Mouse (Mus musculus): ENCODE results near the gene Ccdc190. TPM values are rescaled to one million over a fixed set of nuclear protein-coding genes. Genes with fewer than 3 reads are reported as not detected.

The Ccdc190 gene
- total and polyA plus RNA-seq, 3 experiments, result not detected

GRCm38 (mm10) chr1:169909163-169909562 lies 19.3 kb upstream of the Ccdc190 start:
- Histone ChIP-seq H3K27me3 (ENCODE audit: control insufficient read depth in 1 of 2, insufficient read depth in 2 of 2, low read length in 2 of 2) (no peaks in the 10 kb centered on the region), H3K36me3 (ENCODE audit: control insufficient read depth in 1 of 2, insufficient read depth in 2 of 2, low read length in 2 of 2) (no peaks in the 10 kb centered on the region), H3K27ac (ENCODE audit: control insufficient read depth, low read depth, low read length) (no peak overlapping the region), H3K79me2 (ENCODE audit: control insufficient read depth, insufficient read depth, low read length, poor library complexity) (no peaks in the 10 kb centered on the region), H3K9ac (ENCODE audit: control insufficient read depth, low read depth, low read length, poor library complexity, severe bottlenecking) (no peak overlapping the region), H3K9me3 (replicated peaks; ENCODE audit: insufficient read depth, low read length) (no peaks in the 10 kb centered on the region), H3K4me3 (ENCODE audit: control insufficient read depth in 1 of 2, insufficient read depth in 1 of 2, low read depth in 2 of 2, low read length in 2 of 2) (no peak overlapping the region), H3K4me1 (ENCODE audit: control insufficient read depth in 1 of 2, insufficient read depth in 2 of 2, low read length in 2 of 2) (no peaks in the 10 kb centered on the region)
- TF ChIP-seq ZMIZ1 (IDR thresholded peaks at IDR 0.05; ENCODE audit: low read depth, low read length) (no peak), UBTF (IDR thresholded peaks at IDR 0.05; ENCODE audit: borderline replicate concordance, insufficient read depth, low read depth, low read length) (no peak), MEF2A (IDR thresholded peaks at IDR 0.05; ENCODE audit: extremely low read depth, insufficient replicate concordance, low read depth, low read length, poor library complexity, severe bottlenecking) (no peak), MYC (IDR thresholded peaks at IDR 0.05; ENCODE audit: low read depth, low read length) (no peak), RAD21 (IDR thresholded peaks at IDR 0.05; ENCODE audit: low read depth, low read length) (no peak), MAZ (IDR thresholded peaks at IDR 0.05; ENCODE audit: low read depth, low read length) (no peak), MXI1 (IDR thresholded peaks at IDR 0.05; ENCODE audit: low read depth, low read length) (no peak), GABPA (IDR thresholded peaks at IDR 0.05; ENCODE audit: low read depth, low read length) (no peak), CHD1 (IDR thresholded peaks at IDR 0.05; ENCODE audit: low read depth, low read length) (no peak), SMC3 (IDR thresholded peaks at IDR 0.05; ENCODE audit: low read depth, low read length) (no peak), NELFE (IDR thresholded peaks at IDR 0.05; ENCODE audit: low read depth, low read length) (no peak), TBP (IDR thresholded peaks at IDR 0.05; ENCODE audit: low read depth, low read length) (no peak), ZNF384 (IDR thresholded peaks at IDR 0.05; ENCODE audit: low read depth, low read length) (no peak), NRF1 (IDR thresholded peaks at IDR 0.05; ENCODE audit: insufficient read depth, low read depth, low read length, poor library complexity, severe bottlenecking) (no peak), MAFK (IDR thresholded peaks at IDR 0.05; ENCODE audit: borderline replicate concordance, low read depth, low read length) (no peak), MAX (IDR thresholded peaks at IDR 0.05; ENCODE audit: low read length) (no peak), EP300 (IDR thresholded peaks at IDR 0.05; ENCODE audit: low read depth in 1 of 2, low read length in 2 of 2) (no peak), ZKSCAN1 (IDR thresholded peaks at IDR 0.05; ENCODE audit: low read depth, low read length) (no peak)
- no peak for DNase-seq (ENCODE audit: low read depth, low spot score)

GRCm38 (mm10) chr1:169909659-169910058 lies 18.8 kb upstream of the Ccdc190 start:
- Histone ChIP-seq H3K79me2 (ENCODE audit: control insufficient read depth, insufficient read depth, low read length, poor library complexity) (no peaks in the 10 kb centered on the region), H3K9ac (ENCODE audit: control insufficient read depth, low read depth, low read length, poor library complexity, severe bottlenecking) (no peak overlapping the region), H3K4me3 (ENCODE audit: control insufficient read depth in 1 of 2, insufficient read depth in 1 of 2, low read depth in 2 of 2, low read length in 2 of 2) (no peak overlapping the region), H3K27ac (ENCODE audit: control insufficient read depth, low read depth, low read length) (no peak overlapping the region), H3K27me3 (ENCODE audit: control insufficient read depth in 1 of 2, insufficient read depth in 2 of 2, low read length in 2 of 2) (no peaks in the 10 kb centered on the region), H3K4me1 (ENCODE audit: control insufficient read depth in 1 of 2, insufficient read depth in 2 of 2, low read length in 2 of 2) (no peaks in the 10 kb centered on the region), H3K9me3 (replicated peaks; ENCODE audit: insufficient read depth, low read length) (no peaks in the 10 kb centered on the region), H3K36me3 (ENCODE audit: control insufficient read depth in 1 of 2, insufficient read depth in 2 of 2, low read length in 2 of 2) (no peaks in the 10 kb centered on the region)
- DNase-seq (ENCODE audit: low read depth, low spot score), result no peak
- no peak for TF ChIP-seq MAZ (IDR thresholded peaks at IDR 0.05; ENCODE audit: low read depth, low read length)

Data from MEL (cell line).